Mouse (Mus musculus) left cerebral cortex, postnatal 36 days (tissue): ENCODE data around the gene Tet2. TPM values are rescaled to one million over a fixed set of nuclear protein-coding genes. Genes with fewer than 3 reads are reported as not detected.

Source experiments
- DNase-seq, 2 experiments: peaks; one replicate each; pipeline ENCODE4 v3.0.0; 2021 to 2022; ENCODE audit warnings: low spot score in 2 of 2, mixed read lengths in 1 of 2
- intact Hi-C: fragments of 180-260 bp; cut with DNase I; formaldehyde crosslinking; loops from one replicate; pipeline ENCODE4 v1.15.1; 2025
- microRNA-seq: library from miRNA; unstranded; fragments of <30 nt; microRNA quantifications from one replicate; pipeline ENCODE4 v1.2.0, GENCODE M21; 2022
- total RNA-seq, 2 experiments: library from RNA; stranded (reverse); gene quantifications; 2 replicates each; pipeline ENCODE4 v1.2.3; 2021

Gene Tet2
- total RNA-seq, 2 experiments from 2014 or later = 28.5 to 53.7 TPM

DNA sequence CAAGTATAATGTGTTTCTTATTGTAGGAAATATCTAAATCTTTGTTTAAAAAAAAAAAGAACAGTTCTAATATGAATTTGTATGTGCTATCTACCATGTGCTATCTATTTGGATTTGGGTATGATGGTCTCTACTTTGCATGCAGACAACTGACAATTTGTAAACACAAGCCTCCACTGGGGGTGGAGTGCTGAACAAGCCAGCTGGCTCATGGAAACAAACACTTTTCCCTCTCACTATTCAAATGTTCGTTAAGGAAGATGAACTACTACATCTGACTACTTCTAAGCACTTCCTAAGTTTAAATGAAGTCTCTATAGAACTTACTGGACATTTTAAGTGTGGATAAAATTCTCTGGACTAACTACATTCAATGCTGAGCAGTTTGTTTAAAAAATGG, 71.2 kb downstream of the Tet2 start:
- intact Hi-C loops = no loop called here
- no peak for DNase-seq

DNA sequence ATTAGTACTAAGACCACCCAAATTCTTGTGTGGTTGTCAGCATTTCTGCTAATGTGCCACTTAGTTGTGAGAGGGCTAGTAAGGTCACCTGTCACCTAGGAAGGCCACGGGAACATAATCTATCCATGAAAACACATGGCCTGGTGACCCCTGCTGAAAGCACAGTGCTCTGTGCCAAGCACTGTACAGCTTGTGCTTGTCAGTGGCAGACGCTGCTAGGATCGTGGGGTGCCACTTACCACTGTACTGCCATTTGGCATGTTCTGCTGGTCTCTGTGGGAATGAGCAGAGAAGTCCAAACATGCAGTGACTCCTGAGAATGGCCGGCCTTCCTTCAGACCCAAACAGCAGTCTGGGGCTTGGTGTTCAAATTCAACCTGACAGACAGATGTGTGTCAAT, 73.8 kb downstream of the Tet2 start:
- intact Hi-C loops = no loop called here
- DNase-seq = no peak

DNA sequence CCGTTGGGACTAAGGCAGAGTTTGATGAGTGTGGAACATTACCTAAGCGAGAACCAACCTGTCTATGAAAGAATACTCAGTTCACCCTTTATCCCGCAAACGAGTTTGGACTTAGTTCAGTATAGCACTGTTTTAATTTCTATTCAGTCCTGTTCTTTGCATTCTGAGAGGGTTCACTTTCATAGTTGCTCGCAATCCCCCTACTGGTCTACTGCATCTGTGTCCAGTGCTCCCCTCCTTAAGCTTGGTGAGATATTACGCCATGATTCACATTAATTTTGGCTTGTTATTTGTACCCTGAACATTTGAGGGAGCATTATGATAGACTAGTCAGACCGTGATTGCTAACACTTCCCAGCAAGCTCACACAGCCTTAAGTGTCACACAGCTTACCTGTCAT, 76.1 kb downstream of the Tet2 start:
- intact Hi-C loops = loop anchor here (10.0 kb wide), 1 partner anchor 144 kb away; no protein-coding TSS in a partner anchor
- DNase-seq = no peak

DNA sequence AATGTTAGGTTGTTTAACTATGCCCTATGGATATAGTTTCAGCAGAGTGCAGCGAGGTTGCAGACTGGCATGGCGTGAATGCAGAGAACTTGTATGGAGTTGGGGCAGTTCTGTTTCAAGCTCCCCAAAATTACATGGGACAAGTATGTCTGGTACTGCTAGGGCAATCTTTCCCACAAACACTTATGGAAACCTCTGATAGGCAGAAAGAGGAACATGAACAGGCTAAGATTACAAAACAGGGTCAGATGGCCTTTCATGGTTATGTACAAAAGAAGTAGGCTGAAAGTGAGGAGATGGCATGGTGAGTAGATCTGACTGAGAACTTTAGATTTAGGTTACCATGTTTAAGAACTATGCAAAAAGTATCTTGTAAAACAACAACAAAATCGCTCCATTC, 81.7 kb downstream of the Tet2 start:
- DNase-seq = no peak
- intact Hi-C loops = loop anchor here (10.0 kb wide), 1 partner anchor 138 kb away; no protein-coding TSS in a partner anchor

DNA sequence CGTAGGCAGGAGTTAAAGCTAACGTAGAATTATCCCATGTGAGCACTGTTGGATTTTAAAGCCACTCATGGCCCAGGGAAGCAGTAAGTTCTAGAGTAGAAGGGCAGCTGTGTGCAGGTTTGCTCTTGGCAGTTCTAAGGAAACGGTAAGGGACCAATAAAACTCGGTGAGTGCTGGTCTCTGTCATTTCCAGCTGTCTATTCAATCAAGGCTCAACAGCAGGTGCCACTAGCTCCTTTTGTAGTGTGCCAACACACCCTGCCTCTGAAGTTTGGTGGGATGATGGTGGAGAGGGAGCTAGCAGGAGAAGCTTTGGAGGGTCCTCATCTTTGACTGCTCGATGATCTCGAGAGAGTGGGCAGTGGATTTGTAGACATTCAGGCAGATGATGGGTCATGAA, 82.5 kb downstream of the Tet2 start:
- intact Hi-C loops = loop anchor here (10.0 kb wide), 1 partner anchor 138 kb away; no protein-coding TSS in a partner anchor
- DNase-seq = no peak

DNA sequence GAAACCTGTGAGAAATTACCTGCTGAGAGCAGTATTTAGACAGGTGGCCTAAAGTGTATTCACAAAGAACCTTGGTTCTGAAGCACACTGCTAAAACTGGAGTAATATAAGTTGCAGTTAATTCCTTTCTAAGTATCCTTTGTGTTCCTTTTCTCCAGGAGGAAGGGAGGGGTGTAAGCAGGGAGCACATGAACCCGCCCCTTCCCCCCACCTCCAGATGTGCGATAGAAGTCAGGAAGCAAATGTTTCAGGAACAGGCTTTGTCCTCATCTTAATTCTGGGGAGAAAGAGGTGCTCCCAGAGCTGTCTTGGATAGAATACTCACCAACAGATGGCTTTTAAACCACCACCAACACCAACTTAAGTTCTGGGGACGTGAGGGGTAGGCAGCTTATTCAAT, 82.9 kb downstream of the Tet2 start:
- intact Hi-C loops = loop anchor here (10.0 kb wide), 1 partner anchor 137 kb away; no protein-coding TSS in a partner anchor
- no peak for DNase-seq

DNA sequence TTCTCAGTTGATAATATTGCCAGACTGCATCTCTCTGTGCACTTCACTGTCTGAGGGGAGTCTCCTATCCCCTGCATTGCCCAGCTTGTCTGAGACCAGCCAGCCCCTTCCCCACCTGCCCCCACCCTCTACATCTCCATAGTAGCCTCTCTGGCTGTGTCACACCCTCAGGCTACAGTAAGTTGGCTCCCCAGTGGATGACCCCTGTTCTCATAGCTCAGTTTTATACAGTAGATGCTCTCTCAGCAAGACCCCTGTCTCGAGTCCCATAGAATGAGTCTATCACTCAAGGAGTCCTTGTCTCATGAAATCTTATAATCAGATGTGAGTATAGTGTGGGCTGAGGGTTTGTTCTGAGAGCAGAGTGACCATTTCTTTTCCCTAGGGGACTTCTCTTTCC, 85.8 kb downstream of the Tet2 start:
- intact Hi-C loops = no loop called here
- DNase-seq = no peak

DNA sequence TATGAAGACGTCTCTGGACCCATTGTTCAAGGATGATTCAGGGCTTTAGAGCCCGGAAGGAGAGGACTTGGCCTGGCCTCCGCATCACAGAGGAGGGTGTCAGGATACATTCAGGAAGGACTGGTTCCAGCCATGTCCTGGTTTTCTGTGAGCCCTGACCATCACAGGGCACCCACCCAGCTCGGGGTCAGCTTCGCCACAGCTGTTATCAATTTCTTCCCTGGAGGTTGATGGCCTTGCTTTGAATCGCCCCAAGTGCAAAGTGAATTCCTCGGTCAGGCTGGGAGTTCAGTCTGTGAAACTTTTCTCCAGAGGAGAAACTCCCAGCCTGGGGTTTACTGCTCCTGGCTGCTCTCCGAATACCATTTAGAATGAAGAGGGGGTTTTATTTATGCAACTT, 91.0 kb downstream of the Tet2 start:
- no peak for DNase-seq
- intact Hi-C loops = no loop called here

DNA sequence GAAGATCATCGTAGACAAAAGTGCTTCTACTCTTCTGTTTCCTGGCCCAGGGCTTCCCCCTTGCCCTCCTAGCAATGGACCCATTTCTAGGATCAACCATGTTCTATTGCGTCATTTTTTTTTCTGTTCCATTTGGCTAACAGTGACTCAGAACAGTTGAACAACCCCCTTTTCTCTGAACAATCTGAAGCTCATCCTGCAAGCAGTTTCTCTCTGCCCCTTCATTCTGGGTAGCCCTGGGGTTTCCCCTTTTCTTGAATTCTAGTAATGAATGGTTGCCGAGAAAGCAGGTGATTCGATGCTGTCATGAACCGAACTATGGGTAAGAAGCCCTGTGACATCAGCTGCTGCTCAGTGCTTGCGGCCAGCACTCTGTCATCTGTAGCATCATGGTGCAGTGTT, 108.0 kb downstream of the Tet2 start:
- intact Hi-C loops = no loop called here
- DNase-seq = no peak

DNA sequence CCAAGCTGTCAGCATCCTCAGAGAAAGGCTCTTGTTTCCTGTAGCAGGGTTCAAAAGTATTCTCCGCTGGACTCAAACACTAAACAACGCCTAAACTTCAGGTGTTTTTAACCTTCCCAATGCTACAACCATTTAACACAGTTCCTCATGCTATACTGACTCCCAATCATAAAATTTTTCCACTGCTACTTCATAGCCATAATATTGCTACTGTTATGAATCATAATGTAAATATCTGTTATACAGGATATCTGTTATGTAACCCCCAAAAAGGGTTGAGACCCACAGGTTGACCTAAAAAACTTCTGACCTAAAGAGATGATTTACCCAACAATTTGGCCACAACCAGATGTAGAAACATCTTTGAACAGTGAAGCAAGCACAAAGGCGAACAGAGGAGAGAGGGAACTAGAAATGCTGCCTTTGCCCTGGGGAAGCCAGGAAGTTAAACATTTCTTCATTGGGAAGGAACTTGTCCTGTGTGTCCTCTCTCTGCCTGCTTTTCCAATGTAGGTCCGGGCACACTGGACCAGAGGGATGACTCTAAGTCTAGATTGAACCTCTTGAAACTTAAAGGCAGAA, 108.6 kb downstream of the Tet2 start:
- intact Hi-C loops = no loop called here
- DNase-seq = no peak

DNA sequence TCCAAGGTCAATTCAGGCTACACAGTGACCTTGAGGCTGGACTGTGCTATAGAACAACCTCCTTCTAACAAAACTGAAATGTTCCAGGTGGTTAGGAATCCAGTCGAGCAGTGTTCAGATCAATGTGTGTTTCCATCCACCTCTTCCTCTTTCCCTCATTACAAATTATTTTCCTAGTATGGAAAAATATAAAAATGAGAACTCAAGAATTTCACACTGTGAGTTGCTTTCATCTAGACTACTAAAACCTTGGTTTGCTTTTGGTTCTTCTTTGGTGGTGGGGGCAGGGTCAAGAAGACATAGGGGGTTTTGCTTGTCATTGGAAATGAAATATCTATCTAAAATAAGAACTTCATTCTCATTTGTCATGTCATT, 109.2 kb downstream of the Tet2 start:
- intact Hi-C loops = no loop called here
- DNase-seq = no peak

DNA sequence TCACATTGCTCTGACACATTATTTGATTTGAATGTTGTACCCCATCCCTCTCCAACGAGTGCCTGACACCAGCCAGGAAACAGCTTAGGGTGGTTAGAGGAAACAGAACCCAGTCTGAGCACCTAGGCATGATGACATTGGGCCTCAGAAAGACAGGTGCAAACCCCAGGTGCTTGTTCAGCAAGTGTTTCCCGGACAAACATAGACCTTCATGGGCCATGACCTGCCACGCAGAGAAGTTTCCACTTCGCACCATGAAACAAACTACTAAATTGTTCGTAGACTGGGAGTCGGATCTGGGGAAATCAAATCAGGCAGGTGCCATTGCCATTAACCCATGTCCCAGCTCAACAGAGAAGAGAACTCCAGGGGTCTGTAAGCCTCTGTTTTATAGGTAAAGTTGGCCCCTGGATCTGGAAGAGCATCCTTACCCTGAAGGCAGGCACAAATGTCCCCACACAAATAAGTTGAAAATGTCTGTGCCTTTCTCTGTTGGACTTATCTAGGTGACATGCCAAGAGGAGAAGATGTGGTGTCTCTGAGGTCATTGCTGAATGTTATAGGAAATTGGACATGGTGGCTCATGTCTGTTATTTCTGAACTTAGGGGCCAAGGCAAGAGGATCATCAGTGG, 109.7 kb downstream of the Tet2 start:
- intact Hi-C loops = no loop called here
- no peak for DNase-seq

DNA sequence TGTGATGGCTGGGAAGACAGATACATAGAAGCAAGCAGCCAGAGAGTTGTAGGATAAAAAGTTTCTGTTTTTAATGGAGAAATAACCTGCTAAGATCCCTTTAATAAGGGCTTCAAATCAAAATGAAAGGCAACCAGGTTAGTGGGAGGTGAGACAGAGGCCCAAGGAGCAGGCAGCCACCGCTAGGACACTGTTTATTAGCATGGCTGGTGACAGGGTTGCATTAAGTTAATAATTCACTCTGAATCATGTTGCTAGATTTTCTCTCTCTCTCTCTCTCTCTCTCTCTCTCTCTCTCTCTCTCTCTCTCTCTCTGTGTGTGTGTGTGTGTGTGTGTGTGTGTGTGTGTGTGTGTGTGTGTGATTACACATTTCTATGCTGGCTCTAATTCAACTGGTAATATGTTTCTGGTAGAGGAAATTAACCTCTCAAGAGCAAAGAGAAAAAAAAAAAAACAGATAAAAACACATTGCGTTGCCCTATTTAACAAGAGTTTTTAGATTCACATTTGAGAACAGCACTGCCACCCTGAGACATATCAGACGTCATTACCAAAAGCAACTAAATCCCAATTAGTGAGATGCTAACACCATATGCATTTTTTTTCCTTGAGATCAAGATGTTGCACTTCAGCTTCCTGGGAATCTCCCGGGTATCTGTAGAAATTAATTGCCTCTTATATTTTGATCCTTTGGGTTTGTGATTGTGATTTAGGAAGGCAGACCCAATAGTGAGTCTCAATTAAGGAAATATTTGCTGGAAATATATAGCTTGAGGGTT, 115.4 kb downstream of the Tet2 start:
- intact Hi-C loops = no loop called here
- DNase-seq = no peak

DNA sequence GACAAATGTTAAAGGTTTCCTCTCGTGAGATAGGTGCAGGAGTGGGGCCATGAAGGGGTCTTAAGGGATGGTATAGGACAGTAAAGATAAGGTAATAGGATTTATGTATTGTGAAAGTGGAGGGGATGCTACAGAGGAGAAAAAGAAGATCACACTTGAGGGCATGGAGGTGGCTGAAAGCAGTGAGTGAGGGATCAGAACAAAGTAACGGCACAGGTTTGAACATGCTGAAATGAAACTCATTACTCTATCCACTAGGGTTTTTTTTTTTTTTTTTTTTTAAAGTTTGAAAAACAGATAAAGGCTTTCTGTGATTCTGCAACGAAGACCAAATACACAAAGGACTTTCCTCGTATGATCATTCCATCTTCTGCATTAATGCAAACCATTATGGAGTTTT, 116.9 kb downstream of the Tet2 start:
- intact Hi-C loops = no loop called here
- no peak for DNase-seq

DNA sequence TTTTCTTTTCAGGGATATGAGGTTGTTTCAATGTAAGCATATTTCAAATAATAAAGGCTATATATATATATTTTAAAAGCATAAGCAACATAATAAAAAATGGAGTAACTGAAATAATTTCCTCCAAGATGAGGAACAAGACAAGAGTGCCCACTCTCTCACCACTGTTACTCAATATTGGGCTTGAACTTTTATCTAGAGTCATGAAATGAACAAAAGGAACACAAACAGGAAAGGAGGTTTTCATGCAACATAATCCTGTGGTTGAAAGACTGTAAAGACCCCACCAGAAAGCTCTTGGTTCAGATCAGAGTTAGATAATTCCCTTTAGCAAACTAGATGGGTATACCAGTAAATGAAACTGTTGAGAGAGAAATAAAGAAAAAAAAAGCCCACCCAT, 121.9 kb downstream of the Tet2 start:
- DNase-seq = no peak
- intact Hi-C loops = no loop called here

DNA sequence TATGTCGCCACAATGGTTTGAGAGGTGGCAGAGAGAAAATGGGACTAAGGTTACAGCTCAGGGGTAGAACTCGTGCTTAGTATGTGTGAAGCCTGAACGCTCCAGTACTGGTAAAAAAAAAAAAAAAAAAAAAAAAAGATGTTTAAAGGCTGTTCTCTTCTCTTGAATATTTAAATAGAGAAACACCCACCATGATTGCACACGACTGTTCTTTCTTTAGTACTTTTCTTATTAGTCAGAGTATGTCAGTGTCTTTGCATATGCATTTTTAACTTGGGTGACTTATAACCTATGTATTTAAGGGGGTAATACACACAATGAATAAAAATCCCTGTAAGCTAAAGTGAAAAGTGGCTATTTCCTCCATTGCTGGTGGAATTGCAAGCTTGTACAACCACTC, 130.2 kb downstream of the Tet2 start:
- DNase-seq = no peak
- intact Hi-C loops = no loop called here

Small RNA genes within 50 kb of the gene (microRNA-seq; reads per million reads assigned to microRNA genes)
- gene Gm25042 = not detected

Other genes with a start within 250 kb of the Tet2 start
- gene Ppa2, start 235.0 kb downstream of the Tet2 start, total RNA-seq = 10 to 100 TPM; 46.4 to 48.4 TPM